Mouse (Mus musculus) c-Kit-positive CD71-positive TER-119-positive erythroid progenitor cells, embryonic 14.5 days (primary cell): ENCODE results near the gene Apobec4.
"Not testable (repeated sequence)": the region's sequence is repeated elsewhere in the genome, so short reads cannot be mapped to it uniquely, and the experiment has no call there.

Experiments
- DNase-seq: peaks from one replicate; pipeline ENCODE4 v3.0.0-alpha.2; 2013; ENCODE audit warnings: low spot score

The Apobec4 gene

DNA sequence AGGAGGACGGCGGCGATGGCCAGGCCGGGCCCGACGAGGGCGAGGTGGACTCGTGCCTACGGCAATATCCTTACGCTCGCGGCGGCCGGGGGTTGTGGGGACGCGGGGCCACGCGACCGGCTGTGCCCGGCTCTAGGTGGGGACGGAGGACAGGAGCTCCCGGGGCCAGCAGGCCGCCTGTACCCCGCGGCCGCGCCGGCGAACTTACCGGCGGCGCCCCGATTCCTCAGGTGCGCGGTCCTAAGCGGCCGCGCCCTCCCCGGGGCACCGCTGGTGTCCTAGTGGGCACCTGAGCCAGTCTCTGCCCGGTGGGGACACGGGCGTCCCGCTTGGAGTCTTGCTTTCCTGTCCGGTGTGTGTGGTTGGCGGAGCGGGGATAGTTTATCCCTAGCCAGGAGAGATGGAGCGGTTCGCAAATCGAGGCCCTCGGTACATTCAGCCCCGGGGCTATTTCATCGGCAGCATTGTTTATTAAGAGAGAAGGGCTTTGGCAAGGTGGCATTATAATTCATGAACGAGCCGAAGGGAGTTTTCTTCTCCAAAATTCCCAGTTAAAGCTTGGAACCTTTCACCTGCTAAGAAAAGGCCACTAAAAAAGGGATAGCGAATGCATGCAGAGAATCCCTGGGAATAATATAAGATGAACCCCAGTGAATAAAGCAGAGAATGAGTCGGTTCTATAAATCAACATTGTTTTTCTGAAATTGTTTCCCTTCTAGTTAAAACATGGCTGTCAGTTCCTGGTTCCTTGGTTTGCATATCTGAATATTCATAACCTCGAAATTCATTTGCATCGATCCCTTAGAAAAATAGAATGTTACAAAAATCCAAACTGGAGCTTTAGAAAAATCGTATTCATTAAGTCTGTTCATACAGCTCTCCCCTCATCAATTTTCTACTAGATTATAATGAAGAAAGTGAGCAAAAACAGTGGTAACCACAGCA is 16.7 kb downstream of the Apobec4 start:
- peak; percentile 36 for DNase-seq

DNA sequence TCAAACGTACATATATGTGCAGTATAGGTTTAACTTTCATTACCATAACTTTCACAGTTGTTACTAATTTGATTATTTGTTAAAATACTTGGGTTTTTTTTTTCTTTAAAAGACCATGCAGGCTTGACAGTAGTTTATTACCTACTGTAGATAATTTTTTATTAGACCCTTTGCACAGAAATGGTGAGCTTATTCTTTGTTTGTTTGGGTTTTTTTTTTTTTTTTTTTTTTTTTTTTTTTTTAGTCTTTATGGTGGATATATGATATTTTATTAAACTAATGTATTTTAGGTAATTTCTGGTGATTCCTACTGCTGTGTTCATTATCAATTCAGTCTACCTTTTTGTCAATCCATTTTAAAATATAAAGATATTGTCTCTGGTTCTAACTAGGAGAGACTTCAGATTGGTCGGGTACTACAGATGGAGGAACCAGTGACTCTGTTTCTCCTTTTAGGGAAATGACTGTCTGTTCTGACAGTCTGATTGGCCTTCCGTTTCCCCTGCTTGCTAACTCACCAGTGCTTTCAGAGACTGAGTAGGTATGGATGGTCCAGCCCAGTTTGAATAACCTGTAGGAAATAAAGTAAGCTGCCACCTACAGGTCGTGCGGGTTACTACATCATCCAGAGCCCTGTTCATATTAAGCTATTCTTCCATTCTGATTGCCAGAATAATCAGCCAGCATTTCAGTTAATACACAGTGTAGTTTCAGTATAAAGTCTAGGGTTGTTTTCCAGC is 17.6 kb downstream of the Apobec4 start:
- peak; percentile 93 for DNase-seq

DNA sequence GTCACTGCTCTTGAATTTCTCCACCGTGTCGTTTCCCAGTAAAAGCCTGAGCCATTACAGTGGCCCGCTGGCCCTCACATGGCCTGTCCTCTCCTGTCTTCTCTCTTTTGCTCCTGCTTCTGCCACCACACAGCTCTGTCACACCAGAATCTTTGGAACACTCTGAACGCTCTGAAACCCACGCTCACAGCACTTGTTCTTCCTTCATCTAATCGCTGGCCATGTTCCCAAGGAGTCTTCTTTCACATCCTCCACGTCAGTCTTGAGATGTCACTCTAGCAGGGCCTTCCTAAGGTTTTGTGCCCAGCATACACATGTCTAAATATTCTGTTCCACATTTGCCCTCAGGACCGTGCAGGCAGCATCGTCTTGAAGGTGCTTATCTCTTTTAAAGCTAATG is 20.7 kb downstream of the Apobec4 start:
- no peak for DNase-seq

DNA sequence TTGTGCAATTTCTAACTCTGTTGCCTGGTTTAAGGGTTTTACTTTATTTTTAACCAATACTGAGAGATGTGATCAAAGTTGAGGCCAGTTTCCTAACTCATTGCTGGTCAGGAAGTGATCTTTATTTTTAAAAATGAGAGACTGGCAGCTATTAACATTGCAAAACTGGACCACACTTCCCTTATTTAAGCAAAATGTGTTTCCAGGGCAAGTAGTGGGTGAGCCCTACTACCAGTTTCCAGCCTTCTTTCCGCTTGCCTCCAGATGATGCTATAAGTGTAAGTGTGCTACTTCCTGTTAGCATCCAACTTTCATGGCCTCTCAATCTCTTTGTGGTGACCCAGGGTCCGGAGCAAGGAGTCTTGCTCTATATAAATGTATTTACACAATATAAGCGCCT is 24.2 kb downstream of the Apobec4 start:
- not testable (repeated sequence) for DNase-seq

DNA sequence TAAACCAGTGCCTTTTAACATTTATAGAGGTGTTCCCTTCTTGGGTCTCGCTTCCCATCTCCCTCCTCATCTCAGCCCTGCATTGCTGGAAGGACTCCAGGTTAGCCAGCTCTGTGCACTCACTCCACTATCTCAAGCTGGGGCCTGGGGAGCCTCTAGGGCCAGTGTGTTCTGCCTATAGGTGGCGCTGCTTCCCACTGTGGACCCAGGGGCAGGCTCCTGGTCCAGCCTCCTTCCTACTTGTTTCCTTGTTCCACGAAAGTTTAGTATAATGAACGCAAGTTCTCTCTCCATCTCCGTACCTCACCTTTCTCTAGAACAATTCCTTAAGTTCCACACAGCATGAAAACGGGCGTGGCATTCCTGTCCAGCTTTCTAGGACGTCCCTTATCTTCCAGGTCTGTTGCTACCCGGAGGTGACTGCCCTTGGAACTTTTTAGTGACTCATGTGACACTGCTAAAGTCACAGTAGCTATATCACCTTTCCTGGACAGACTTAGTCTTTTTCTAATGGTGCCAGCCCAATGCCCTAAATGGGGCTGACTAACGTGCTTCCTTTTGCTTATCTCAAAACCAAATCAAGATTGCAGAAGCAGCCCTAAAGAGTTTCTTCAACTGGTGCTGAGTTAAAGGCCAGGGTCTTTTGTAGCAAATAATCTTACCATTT is 28.9 kb downstream of the Apobec4 start:
- DNase-seq, result peak; percentile 57

DNA sequence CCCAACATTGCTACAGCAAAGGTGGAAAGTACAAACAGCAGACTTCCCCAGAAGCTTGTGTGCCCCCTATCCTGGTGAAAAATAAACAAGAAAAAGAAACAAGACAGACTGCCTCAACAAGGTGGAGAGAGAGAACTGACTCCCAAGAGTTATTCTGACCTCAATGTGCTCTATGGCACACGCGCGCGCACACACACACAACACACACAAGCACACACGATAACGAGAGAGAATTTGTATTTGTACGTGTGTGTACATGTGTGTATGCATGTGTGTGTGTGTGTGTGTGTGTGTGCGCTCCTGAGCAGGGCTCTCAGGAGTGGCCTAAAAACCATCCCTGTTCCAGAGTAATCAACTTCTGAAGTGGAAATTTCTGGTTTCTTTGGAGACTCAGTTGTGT is 34.3 kb downstream of the Apobec4 start:
- DNase-seq, result no peak

DNA sequence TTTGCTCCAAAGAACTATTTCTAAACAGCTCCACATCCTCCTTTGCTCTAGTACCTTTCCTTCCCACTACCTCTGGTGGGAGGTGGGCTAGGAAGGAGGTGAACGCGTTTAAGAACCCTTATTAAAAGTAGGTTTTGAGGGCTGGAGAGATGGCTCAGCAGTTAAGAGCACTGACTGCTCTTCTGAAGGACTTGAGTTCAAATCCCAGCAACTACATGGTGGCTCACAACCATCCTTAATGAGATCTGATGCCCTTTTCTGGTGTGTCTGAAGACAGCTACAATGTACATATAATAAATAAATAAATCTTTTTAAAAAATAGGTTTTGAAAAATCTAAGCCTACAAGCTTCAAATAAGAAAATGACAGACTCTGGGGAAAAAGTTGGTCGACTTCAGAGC is 35.1 kb downstream of the Apobec4 start:
- DNase-seq, result not testable (repeated sequence)

DNA sequence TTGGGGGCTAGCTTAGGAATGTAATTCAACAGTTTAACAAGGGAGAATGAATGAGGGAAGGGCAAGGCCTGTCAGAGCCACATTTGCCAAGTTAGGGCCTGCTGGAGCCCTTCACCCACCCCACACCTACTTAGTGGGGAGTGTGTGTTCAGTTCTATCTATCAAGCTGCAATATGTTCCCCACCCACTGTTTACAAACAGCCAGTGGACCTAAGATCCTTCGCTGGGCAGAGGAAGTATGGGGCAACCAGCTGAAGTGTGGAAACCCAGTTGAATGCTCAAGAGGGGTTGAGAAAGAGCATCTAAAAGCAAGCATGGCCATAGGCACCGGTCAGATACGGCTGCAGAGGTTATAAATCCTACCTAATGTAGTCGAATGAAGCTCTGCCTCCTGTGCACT is 36.6 kb downstream of the Apobec4 start:
- no peak for DNase-seq

DNA sequence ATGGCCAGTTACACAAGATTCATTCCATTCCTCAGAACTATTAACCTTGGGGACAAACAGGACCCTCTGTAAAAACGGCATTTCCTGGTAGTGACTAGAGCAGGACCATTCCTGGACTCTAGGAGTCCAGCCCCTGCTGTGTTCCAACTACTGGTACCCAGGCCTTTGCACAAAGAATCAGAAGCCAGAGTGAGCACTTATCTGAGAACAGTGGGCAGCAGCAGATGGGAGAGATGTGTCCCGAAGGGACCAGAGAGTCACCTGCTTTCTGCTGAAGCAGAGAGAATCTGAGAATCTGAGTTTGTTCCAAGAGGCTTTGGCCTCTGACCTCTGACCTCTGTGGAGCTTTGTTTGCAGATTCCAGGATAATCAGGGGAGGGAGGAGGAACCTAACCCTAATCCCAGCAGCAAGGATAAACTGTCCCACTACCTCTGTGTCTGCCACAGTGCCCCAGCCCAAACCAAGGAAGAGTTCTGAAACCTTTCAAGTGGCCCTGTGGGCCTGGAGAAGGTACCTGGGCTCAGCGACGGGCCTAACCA is 37.8 kb downstream of the Apobec4 start:
- no peak for DNase-seq

DNA sequence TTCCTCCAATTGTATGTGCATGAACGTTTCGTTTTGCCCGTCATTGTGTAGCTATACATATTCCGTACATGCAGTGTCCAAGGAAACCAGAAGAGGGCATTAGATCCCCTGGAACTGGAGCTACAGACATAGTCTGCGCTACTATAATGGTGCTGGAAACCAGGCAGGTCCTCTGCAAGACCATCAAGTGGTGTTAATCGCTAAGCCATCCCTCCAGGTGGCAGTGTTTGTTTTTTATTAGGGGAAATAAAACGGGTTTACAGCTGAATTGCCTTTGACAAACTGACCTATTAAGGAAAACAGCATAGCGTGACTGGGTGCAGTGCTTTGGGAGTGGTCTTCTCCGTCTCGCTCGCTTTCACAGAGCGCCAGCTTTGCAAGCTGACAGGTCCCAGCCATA is 39.9 kb downstream of the Apobec4 start:
- DNase-seq, result peak; percentile 21

DNA sequence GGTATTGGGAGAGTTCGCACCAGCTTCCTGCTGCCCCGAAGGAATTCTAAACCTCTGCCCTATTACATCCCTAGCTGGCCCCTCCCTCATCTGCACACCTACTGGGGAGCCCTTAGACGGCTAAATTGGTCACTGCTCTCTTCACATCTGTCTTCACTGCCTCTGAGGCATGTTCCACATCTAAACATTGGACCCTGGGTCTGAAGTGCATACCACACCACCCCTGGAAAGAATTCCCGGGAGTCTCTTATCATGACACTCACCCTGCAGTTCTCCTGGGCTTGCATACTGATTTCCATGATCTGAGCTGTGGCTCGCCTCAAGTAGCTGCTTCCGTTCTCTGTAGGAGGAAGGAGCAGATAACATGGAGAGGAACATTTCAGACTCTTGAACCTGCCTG is 40.5 kb downstream of the Apobec4 start:
- DNase-seq, result no peak

DNA sequence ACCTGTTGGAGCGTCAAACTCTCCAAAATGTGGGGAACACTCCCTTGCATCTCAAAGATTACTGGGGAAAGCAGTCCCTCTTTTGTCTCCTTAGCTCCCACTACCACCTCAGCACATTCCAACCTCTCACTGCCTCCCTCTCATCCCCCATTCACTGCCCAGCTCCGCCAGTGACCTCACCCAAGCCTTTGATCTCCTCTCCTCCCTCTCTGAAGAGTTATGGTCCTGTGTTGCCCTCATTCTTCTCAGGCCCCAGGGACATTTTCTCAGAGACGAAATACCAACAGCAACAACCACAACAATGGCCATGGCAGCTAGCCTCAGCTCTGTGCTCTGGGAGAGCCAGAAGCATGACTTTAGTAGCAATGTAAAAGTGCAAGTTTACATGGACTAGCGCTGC is 40.9 kb downstream of the Apobec4 start:
- no peak for DNase-seq

DNA sequence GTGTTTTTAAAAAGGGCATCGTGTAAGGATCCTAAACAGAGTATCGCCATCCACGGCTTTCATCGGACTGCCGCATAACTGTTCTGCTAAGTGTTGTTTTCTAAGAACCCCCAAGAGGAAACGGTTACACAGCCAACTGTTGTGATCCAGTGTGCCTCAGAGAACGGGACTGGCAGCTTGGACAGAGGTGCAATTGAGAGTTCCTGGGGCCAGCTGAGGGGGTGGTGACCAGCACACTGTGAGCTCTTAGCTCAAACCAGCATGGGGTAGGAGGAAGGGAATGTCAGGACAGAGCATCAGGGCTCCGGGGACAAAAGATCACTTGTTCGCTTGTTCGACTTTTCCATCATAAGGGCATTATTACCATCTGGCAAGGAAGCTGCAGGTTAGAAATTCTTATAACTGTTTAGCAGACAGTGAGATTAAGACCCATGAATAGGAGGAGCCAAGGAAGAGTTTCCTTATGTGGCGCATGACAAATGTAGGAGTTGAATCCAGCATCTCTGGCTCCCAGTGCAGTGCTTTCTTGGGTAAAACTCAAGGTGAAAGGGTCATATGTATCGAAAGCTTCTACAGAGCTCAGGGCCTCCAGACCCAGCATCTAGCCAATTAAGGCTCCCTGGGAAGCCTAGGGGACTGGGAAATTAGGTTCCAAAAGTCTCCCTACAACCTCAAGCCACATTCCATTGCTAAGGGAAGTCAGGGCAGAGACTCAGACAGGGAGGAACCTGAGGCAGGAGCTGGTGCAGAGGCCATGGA is 42.6 kb downstream of the Apobec4 start:
- no peak for DNase-seq

DNA sequence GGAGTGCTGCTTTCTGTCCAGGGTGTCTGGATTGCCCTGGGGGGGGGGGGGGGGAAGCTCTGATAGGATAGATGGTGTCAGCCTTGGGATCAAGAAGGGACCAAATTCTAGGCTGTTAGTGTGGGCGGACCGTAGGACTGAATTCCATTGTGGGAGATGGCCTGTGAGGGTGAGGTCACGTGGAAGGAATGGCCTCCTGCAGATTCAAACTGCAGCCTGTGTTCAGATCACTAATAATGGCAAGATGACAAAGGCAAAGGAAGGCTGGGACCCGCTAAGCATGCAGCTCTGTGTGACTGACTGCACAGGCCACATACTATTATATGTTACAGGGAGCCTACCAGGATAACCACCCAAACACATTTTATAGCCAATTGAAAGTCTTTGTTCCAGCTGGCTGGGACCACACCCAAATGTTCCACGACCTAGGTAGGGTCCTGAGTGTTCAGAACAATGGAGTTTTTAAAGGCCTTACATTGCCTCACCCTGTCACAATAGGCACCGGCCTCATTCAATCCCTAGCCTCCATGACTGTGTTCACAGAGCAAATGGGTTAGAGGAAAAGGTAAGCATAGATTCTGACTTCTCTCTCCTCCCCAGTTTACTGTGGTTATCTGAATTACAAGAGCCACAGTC is 43.3 kb downstream of the Apobec4 start:
- DNase-seq, result no peak

DNA sequence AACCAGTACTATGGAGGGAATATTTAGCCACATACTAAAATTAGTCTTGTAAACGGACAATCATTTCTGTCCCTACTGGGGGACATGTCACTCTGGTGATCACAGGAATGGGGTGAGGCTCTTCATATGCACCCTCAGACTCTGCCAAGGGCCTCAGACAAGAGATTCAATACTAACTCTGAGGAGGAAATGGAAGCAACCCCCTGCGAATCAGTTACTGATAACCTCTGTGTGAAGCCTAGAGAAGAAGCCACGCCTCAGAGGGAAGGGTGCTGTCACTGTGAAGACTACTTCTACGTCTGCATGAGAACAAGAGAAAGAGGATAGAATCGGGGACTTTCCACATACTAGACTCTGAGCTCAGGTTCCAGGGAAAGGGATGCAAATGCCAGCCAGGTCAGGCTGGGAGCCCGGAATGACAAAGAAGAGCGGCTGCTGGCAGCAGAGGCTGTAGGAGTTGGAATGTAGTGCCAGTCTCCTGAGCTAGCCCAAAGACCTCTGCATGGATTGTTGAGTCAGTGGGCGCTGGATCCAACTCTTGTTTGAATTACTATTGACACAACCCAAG is 45.4 kb downstream of the Apobec4 start:
- DNase-seq, result no peak

DNA sequence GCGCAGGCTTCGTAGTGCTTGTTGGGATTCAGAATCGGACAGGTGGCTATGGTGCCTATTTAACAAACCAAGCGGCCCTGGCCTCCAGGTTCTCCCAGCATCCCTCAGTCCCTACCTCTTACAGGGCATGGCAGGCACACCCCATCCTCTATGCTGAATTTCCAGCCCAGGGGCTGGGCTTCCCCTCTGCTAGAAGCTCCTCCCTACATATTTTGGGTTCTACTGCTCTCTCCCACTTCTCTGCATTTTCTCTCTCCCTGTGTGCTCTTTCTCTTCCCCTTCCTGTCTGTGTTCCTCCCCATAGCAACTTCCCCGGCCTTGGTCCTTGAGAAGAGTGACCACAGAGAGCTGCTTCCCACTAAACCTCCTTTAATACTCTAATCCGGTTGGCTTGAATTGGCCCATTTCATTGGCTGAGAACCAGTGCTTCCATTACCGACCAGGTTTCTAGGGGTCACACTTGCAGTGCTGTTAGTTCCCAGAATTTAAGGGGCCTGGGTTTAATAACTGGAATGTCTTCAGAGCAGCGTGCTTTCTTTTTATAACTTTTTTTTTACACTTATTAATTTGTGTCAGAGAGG is 46.4 kb downstream of the Apobec4 start:
- no peak for DNase-seq

DNA sequence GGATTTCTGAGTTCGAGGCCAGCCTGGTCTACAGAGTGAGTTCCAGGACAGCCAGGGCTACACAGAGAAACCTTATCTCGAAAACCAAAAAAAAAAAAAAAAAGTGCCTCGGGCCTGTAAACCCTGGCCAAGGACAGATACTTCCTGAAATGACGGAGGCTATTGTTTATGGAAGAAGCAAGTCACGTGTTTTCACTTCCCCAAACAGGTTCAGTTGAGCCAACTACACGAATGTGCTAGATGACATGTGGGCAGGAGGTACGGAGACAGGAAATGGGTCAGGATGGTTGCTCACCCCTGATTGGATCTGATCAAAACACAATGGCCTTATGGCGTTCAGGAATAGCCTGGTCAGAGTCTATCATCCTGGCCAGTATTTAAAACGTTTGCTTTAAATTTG is 47.8 kb downstream of the Apobec4 start:
- no peak for DNase-seq

DNA sequence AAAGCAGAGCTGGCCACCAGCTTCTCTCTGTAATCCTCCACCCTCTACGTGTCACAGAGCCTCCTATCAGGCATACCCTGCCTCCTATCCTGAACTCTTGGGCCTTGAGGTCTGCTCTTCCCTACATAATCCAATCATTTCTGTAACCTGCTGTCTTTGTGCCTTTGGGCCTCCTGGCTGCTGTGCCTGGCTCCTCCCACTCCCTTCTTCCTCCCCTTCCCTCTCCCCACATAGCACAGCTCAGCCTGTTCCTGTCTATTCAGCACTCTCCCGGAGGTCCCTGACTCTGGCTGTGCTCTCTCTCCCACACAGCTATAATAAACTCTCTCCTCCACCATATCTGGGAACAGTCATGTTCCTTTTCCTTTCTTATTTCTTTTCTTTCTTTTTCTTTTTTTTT is 49.5 kb downstream of the Apobec4 start, which contains the start of gene Ncf2:
Gene Ncf2, plus strand, starts transcription at position 298 of the 400 bp plus-strand sequence.
- DNase-seq, result no peak

DNA sequence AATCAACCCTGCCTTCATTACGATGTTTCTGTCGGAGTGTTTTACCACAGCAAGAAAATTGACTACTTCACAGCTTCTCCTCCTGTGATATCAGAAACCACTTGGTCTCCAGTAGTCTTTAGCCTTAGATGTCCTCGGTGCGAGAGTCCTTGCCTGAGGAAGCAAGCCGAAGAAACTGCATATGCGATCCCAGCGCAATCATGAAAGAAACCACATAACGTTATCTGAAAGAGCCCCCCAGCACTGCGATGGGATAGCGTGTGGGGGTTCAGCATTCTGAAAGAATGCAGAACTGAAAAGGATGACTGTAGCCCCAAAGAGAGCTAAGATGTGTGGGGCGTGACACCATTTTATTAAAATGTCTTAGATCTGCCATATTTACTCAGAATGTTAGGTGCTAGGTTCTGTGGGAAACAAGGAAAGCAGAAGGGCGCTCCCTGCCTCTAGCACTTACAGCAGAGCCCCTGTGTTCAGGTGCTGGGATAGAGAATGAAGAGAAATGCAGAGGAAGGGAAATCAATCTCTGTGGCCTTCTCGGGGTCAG is 50.4 kb downstream of the Apobec4 start:
- DNase-seq, result no peak

DNA sequence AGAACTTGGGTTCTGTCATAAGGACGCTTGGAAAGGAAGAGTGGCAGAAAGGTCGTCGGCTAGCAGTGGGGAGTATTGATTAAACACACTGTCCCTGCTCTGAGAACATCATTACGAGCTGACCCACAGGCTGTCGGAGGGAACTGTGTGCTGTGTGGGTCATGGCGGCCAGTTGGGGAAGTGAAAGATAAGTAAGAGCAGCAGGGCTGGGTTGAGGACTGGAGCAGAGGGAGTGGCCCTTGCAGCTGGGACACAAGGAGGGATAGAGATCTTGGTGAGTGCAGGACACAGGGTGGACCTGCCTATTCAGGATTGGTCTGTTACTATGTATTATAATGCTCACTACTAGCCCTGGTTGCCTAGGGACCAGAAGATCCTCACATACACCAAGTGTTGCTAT is 54.6 kb downstream of the Apobec4 start:
- DNase-seq, result no peak
